Mouse (Mus musculus): Measurements from ENCODE around the gene Emc6.

GRCm38 (mm10) chr11:73172186-73172585 is 4.7 kb downstream of the Emc6 start:
- TF ChIP-seq CTCF (IDR thresholded peaks at IDR 0.05; ENCODE audit: insufficient read depth, low read depth, low read length) (no peak), POLR2A (IDR thresholded peaks at IDR 0.05; ENCODE audit: insufficient read depth, low read depth, low read length) (no peak)
